Mouse (Mus musculus): ENCODE results near the gene Taok2.

DNA sequence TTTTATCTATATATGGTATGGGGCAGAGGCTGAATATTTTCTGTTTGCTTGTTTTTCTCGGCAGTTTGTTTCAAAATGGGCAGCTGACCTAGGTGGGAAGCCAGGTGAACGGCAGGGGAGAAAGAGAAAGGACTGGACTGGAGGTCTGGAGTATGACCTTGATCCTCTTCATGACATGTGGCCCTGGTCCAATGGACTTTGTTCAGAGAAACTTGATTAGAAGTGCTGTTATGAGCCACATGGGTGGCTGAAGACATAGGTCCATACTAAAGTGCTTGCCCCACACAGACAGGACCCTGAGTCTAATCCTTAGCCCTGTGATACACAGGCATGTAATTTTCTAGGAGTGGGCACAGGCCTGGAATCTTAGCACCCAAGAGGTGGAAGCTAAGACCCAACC is 37.1 kb upstream of the Taok2 start:
- TF ChIP-seq CTCF (IDR thresholded peaks at IDR 0.05; ENCODE audit: borderline replicate concordance, insufficient read depth, low read length), result no peak
- TF ChIP-seq POLR2A (IDR thresholded peaks at IDR 0.05; ENCODE audit: low read depth, low read length), result no peak
